Mouse (Mus musculus): Measurements from ENCODE around the gene Camk2d.

The Camk2d gene

DNA sequence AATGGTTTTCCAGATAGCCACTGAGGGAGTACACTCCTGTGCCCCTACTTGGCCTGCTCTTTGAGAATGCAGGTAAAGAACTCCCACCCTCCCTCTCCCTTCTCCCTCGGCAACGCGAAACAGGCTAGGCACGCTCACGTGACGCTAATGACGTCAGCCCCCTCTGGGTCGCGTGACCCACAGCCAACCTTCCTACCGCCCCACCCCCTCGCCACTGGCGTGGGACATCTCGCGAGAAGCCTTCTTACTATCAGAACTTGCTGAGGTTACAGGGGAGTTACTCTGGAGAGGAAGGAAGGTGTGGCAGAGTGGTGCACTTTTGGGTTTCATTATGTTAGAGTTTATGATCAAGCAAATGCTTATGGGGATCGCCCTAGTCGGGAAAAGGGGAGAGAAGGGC is at the start of gene Camk2d:
Gene Camk2d (plus strand): TSS at position 217 of the 400 bp plus-strand sequence.
- DNase-seq: peak; percentile 99

DNA sequence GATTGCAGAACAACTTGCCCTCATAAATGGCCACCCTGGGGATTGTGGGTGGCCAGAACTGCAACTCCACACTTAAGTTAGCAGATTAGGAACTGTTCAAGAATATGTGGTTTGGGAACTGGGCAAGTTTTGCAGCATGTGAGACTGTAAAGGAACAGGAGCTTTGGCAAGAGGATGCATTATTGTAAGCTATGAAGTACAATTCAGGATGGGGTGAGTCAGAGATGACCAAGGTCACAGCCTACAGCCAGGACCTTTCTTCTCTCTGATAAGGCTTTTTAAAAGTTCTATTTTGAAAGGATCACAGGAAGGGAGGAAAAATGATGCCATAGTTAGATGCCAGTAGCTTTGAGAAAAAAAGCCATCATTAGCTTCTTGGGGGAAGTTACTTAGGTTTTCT is 48.2 kb upstream of the Camk2d start:
- no peak for DNase-seq

DNA sequence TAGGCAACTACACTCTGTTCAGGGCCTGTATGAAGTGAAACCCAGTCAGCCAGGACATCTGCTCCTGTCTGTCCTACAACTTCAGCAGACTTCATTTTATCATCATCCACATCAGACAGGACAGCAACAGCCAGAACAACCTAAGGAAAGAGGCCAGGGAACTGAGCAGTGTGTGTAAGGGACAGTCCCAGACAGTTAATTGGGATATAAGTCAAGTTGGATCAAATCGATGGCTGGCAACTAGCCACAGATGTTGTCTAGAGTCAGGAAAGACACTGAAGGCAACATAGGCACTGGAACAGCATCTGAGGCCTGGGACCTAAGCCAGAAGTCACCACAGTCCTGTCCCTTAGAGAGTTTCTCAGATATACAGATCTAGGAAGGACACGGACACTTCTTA is 32.5 kb upstream of the Camk2d start:
- DNase-seq: no peak

DNA sequence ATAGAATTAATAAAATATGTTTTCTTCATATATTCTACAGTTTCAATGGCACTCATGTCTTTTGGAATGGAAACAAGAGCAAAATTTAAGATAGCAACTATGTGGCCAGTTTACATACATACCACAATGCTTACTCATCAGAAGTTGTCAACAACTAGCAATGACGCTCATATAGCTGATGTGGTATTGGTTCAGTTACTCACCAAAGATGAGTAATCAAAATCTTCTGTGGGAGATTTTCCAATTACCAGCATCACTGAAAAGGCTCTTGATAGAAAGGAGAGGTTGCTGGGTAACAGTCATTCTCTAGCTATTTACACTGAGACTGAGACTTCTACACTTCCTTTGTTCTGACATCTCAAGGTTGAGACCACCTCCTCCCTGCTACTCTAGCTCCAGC is 25.5 kb upstream of the Camk2d start:
- no peak for DNase-seq

DNA sequence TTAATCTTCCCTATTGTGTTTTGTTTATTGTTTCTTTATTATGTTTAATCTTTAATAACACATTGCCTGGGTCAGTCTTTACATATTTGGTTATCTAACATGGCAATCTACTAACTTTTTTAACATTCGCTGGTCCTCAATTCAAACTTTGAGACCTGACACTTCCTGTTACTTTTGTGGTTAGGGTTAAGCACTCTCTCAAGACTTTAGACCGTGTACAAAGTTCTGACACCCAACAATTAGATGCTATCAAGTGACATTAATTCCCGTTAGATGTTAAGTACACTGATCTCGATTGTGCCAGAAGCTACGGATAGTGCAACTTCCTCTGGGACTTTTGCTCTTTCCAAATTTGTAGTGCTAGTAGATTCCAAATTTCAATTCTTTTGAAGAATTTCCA is 23.2 kb upstream of the Camk2d start:
- no peak for DNase-seq

DNA sequence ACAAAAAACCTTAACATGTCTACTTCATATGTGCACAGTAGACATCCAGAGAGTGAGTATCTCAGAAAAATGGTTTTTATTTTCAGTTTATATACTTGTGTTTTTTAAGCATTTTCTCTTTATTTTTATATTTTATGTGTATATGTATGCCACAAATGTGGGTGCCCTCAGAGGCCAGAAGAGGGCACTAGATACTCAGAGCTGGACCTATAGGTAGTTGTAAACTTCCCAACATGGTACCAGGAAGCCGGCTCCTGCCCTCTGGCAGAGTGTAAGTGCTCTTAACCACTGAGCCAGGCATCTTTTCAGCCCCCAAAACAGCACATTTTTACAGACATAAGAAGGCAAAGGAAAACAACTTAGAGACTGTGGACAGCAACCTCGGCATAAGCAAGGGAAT is 20.2 kb upstream of the Camk2d start:
- peak; percentile 5 for DNase-seq

DNA sequence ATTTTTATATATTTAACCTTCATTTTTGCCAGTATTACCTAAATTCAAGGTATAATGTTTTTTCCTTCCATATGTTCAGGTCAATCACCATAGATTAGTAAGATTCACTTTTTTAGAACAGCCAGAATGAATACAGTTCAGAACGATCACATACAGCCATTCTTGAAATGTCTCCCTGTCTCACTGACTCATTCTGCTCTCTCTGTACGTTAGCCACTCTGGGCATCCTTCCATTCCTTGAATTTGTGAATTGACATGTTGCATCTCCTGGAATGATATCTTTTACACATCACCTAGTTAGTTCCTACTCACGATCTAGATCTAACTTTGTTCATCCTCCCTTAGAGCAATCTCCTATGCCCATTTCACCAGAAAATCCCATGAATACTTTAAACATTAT is 10.0 kb upstream of the Camk2d start:
- no peak for DNase-seq

DNA sequence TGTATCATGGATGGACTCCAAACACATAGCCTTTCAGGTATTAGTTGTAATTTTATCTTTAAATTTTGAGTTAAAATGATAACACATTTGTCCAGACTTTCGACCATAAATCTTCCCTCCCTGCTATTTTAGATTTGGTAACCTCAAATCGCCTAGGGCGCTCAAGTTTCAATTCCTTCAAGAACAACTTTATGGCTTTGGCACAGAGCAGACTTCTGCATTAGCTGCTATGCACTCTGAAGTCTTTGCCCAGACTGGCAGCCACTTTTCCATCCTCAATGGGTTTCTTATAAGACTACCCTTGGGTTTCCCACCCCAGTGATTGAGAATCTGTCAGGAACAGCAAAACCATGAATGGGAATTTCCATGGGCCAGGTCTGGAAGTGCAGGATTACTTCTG is 8.6 kb upstream of the Camk2d start:
- DNase-seq: no peak

DNA sequence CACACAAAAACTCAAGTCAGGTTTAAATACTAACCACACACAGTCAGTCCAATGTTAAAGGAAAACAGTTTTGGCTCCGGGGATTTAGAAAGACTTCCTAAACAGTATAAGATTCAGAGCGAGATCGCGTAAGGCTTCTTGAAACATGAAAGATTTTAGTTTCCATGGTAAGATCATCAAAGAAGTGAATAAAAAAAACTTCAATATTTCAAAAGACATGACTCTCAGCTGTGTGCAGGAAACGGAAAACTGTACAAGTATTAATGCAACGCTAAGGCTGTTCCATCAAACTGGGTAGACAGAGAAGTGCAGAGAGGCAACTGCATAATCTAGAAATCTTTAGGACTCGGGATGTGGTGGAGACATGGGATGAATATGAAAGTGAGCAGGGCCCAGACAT is 6.5 kb upstream of the Camk2d start:
- no peak for DNase-seq

DNA sequence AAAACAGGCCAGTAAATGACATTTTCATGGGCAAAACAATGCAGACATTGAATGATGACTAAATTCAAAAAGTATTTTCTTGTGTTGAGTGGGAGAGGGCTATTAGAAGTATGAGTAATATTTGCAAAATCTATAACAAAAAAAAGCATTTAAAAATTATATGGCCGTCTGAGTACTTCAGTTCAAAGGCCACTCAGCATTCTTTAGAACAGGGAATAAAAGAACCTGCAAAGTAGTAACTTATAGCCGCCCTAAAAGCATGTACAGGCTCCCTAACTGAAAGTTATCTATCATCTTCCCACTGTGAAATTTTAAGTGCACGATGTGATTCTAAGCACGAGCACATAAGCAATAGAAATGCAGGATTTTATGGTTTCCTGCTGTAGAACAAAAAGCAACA is 646 bp upstream of the Camk2d start:
- no peak for DNase-seq

DNA sequence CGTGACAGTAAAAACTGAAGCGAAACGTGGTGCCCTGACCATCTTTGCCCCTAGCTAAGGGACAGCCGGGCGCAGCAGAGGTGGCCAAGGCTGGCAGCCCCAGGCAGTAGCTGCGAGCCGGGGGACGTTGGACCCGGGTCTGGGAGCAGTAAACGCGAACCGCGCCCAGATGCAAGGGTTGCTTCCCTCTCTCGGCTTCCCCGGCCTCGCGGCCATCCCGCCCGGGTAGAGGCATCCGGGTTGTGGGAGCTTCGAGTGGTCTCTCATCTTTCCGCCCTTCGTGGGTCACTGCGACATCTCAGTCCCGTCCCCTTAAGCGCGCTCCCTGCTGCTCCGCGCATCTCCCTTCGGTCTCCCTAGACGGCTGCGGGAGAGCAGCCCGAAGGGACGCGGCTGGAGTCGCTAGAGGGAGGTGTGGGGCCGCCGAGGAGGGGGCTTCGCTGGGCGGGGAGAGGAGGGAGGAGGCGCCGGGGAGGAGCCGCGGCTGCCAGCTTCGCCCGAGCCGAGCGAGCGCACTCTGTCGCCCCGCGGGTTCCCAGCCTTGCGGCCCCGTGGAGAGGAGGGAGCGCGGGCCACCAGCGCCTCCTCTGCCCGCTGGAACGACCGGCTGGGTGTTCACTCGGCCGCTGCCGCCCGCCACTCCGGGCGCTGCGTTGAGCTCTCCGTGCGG is 524 bp downstream of the Camk2d start:
- peak; percentile 91 for DNase-seq

DNA sequence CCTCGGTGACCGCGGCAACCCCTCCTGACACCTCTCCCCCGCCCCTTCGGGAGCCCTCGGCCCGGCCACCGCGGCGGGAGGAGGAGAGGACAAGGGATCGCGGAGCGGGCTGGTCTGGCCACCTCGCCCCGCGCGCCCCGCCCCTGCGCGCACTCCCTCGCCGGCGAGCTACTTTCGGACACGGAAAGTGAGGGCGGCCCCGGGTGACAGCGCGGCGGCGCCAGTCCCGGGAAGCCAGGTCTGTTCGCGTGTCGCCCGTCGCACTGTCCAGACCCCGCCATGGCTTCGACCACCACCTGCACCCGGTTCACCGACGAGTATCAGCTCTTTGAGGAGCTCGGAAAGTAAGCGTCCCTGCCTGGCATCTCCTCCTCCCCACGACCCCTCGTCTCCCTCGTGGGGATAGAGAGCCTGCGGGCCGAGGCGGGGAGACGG is 1.1 kb downstream of the Camk2d start:
- DNase-seq: peak; percentile 84

DNA sequence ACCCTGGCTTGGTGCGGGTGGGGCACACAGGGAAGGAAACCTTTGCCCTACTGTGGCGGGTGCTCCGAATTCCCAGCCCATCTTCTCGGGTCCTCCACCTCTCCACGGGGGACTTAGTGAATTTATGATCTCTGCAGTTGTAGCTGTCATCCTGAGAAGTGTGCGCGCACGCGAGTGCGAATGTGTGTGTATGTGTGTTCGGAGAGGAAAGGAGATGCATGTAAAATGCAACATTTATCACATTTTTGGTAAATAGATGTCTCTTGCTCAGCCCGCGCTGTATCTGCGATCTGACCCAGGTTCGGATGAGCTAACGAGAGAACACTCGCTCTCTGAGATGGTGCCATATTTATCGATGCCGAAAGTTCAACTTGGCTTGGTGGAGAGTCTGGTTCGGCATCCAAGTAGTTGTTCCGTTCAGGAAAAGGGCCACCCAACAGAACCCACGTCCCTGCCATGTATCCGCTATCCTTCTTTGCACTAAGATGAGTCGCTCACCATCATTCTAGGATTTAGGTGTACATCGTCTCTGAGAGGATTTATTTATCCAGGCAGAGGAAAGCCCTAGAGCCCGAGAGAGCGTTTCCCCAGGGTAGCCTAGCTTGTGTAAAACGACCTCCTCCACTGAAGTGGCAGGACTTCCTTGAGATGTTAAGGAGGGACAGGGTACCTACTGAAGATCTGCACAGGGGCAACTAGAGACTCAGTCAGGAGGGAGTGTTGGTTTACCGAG is 1.7 kb downstream of the Camk2d start:
- DNase-seq: peak; percentile 21

DNA sequence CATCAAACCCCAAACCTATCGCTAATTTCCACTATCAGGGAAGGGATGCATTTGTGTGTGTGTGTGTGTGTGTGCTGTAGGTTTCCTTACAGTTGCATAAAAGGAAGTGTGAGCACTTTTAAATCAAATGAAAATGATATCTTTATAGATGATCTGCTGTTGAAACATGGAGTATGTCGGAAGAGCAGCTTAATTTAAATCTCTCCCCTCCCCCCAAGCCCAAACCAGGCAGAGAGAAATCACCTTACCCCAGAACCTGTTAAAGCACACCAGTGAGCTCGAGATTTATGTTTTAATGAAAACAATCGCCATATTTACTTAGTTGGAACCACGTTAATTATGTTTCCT is 2.2 kb downstream of the Camk2d start:
- no peak for DNase-seq

DNA sequence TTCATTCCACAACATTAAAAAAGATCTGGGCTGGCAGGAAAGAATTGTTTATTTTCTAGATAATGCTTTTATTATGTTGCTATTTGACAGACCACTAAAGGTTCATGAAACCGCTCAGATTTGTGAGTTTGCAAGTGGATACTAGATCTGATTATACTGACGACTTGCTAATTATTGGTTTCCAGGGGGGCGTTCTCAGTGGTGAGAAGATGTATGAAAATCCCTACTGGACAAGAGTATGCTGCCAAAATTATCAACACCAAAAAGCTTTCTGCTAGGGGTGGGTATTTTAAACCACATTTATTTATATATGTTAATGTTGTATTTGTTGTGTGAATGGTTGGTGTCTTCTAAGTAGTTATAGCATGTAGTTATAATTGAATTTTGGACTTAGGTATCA is 2.8 kb downstream of the Camk2d start:
- no peak for DNase-seq

DNA sequence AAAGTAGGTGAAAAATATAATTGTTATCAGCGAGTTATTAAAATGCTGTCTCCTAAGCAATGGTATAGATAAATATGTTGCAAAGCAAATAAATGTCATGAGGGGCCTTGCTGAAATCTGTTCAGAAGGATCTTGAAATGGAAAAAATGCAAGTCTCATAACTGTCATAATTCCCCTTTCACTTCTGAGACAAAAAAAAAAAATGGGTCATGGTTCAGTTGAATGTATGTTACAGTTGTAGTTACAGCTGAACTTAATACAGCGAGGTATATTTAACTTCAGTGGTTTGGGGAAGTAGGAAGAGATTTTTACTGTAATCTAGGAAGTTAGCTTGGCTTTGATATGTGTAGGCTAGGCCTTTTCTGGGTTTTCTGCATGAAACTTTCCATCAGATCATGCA is 3.2 kb downstream of the Camk2d start:
- DNase-seq: no peak

DNA sequence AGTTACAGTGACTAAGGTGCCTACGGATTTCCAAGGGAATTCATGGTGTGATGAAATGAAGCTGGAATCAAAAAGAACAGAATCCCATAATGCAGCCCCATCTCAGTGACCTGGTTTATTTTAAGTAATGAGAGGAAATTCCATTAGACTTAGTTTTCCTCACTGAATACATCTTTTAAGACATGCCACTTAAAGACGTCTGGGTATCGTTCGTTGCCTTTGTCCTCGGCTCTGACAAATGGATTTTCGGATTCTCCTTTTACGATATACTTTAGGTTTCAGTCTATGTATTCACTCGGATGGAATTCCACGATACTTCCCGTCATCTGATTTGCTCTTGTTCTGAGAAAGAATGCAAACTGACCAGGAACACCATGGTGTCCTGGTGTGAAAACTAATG is 3.8 kb downstream of the Camk2d start:
- no peak for DNase-seq

DNA sequence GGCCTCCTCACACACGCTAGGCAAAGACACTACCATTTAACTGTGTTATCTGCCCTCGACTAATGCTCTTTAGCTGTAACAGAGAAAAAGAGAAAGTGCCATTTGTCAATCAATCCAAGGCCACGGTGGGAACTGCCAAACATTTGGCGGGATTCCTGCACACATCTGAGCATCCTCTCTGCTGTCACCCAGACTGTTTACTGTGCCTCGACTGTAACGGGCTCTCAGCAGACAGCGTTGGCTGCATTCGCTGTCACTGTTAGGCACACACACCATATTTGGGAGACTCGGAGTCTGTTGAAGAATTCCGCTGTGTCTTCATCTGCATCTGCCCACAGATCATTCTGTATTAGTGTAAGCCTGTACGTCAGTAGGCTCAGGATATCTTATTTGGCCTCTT is 6.7 kb downstream of the Camk2d start:
- no peak for DNase-seq

DNA sequence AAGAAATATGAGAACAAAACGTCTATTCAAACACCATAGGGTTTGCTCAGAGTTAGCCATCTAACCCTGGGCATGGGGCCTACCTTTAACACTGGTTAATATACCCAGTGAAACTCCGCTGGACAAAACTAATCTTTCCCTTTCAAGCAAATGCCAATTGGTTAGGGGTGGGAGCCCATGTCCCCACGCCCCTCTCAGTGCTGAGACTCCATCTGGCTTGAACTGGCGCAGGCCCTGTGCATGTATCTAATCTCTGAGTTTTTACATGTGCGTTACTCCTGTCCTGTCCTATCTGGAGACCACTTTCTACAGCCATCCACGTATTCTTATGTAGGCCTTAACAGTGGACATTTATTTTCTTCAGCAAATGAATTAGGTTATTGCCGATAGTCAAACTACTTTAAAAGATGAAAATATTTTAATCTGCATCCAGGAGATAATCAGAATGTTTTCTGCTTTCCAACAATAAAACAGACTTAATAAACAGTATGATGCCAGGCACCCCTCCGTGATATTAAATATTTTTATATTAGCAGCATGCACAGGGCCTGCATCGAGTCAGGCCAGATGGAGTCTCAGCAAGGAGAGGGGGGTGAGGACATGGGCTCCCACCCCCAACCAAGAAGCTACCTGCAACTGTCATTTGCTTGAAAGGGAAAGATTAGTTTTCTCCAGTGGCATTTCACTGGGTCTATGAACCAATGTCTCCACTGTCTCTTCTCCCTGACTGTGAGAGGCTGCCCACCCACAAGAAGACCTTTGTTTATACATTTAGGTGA is 8.7 kb downstream of the Camk2d start:
- no peak for DNase-seq

DNA sequence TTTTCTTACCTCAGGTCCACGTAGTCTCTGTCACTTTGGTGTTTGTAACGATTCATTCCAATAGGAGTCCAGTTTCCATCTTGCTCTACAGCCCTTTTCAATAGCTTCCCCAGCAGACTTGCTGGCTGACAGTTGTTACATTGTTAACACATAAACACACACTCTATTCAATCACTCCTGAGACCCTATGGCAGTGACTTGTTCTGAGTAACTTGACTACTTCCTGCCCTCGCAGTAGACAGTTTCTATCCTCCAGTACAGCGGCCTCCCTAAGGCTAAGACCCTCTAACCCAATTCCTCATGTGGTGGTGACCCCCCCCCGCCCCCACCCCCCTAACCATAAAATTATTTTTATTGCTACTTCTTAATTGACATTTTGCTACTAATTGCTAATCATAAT is 13.2 kb downstream of the Camk2d start:
- no peak for DNase-seq

DNA sequence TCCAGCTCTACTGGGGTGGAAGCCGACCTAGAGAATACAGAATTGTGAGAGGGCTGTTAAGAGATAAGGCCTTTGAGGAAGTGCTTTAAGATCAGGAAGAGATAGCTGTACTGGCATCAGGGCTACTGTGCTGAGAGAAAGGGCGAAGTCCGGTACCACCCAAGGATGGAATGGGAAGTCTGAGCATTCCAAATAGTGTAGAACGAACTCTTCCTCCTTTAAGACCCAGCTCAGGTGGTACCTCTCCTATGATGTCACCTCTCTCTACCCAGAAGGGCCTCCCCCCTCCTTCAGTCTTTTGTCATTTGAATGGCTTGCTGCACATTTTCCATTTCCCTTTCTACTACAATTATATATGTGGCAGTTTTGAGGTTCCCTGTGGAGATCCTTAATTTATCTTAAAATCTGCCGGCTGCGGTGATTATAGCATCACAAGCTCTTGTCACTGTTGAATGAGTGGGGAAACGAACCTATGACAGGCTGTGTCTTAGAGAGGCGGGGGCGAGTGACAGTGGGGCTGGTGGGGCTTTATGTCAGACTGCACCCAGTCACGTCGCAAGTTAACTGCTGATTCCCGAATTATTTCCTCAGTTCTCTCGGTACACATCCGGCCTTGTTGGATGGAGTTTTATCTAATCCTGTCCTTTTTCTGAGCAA is 13.8 kb downstream of the Camk2d start:
- peak; percentile 28 for DNase-seq

DNA sequence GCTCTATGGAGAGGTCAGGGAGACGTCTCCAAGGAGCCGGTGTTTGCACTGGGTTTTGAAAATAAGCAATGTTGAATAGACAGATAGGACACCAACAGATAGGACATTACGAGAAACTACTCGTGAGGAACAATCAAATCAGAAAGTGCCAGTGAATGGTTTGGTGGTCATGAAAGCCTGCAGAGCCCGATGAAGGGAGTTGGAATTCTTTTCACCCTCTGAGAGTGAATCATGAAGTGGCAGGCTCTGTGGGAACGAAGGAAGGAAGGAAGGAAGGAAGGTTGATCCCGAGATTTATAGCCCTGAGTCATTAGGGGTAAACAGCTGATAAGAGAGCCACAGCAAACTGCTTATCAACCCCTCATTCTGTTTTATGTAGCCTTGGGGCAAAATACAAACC is 15.5 kb downstream of the Camk2d start:
- no peak for DNase-seq

DNA sequence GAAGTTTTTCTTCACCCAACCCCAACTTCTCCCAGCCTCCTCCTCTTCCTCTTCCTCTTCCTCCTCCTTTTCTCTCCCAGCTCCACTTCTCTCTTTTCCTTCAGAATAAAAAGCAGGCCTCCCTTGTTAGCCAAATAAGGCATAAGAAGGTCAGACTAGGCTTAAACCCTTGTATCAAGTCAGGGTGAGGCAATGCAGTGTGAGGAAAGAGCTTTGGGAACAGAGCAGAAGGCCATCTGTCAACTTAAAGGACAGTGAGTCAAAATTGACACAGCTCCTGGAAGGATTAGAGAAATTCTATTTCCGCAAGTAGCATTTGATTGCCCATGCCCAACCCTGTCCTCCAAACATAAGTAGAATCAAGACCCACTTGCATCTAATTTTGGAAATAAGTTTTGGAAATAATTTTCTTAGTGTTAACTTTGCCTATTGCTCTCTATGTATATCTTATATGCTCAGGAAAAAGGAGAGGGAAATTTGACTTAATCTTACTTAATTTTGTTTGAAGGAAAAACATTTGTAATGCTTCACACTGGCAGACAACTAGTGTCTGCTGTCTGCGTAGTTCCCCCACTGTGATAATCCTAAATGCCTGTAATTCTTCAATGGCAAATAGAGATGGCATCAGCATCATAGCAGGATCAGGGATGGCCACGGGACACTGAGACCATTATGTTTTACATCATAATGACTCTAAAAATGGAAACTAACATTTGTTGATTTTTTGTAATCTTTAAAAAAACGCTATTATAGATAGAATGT is 16.8 kb downstream of the Camk2d start:
- DNase-seq: no peak
